Mouse (Mus musculus) retina, adult 2 months (tissue): ENCODE results near the gene Tor3a.

Source experiments
- DNase-seq: peaks from one replicate; pipeline ENCODE4 v3.0.0-alpha.2; 2012; ENCODE audit warnings: low read depth, low spot score

The Tor3a gene

DNA sequence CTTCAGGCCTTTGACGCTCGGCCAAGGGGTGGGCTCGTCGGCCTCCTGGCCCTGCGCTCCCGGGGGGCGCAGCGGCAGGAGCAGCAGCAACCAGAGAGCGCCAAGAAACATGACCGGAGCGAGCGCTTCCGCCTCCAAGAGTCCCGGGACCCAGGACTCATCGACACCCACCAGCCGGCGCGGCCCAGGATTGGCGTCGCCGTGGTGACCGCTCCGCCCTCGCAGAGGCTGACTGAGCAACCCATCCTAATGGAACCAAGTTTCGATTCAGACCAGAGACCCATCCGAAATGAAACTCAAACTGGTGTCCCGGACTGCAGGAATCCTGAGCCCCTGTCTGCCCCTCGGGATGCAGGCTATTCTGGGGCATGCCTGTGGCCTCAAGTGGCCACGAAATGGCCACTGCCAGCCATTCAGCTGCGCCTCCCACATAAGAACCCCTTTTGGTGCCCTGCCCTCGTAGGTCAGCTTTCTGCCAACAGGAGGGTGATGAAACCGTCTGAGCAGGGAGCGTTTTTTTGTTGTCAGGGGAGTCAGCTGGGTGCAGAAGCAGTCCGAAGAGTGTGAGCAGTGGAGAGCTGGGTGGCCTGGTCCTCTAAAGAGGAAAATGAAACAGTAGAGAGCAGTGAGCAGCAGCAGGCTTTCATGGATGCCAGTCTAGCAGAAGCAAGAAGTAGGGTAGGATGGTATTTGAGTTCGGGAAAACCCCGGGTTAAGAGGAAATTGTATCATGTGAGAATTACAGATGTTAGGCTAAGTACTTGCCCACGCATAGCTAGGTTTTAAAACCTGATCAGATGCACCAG, at the start of gene Tor3a:
Gene Tor3a, minus strand, starts transcription at position 162 of the 806 bp plus-strand sequence.
- no peak for DNase-seq

DNA sequence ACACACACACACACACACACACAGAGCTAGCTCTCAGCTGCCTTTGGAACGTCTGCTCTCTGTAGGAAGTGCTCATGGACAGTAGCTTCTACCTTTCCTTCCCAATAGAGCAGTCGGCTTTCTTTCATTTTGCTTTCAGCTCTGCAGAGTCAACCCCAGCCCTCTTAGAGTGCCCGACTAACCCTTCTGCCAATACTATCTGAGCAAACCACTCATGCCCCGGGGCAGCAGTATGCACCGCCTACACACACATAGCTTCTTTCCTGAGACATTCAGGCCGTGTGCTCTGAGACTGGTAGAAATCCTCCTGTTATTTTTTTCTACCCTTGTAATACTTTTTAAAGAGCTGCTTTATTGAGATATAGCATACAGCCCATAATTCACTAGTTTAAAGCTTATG, 47.9 kb upstream of the Tor3a start:
- no peak for DNase-seq

DNA sequence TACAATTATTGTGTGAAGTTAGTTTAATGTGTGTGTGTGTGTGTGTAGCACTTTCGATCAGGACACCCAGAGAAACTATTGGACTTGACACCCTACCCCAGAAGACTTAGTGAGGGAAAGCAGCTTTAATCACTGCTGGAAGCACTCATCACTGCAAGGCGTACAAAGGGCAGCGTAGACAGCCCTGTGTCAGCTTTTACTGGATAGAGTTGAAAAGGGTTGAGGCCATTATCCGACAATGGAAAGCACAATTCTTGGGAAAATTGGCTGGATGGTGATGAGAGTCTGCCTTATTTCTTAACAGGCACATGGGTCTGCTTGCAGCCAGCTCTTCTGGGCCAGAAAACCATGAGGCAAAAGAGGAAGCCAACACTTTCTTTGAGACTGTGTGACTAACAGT, 45.9 kb upstream of the Tor3a start:
- DNase-seq: no peak

DNA sequence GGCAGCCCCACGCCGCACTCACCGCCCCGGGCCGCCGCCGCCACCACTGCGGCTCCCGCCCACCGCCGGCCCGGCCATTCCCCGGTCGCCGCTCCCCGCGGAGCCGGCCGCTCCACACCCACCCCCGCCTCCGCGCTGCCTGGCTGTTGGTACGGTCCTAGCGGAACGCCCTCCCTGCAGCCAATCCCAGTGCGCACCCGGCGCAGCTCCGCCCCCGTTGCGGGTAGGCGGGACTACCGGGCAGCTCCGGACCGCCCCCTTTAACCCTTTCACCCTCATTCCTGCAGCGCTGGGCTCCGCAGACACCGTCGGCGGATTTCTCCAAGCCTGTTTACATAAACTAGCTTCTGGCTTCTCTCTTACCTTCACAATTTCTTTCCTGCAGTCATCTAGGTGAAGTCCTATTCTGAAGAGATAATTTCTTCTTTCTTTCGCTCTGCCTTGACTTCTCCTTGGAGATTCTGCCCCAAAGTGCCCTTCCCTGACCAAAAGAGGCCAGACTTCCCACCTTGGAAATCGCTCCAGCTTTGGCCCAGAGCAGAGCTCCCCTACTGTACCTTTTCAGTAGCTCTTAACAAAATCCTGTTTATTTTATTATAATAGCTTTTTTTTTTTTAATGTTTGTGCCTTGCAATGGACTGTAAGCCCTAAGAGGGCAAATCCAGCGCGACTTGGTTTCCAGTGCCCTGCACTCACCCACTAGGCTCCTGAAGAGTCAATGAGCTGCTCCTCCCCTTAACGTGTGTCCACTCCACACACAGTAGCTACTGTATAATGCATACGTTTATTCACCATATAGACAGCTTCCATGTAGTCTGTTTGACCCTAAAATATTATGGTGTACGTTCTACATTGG, 45.0 kb upstream of the Tor3a start, which contains the start of gene Fam20b:
Gene Fam20b, minus strand, starts transcription at position 137 of the 856 bp plus-strand sequence.
- DNase-seq: peak; percentile 84

DNA sequence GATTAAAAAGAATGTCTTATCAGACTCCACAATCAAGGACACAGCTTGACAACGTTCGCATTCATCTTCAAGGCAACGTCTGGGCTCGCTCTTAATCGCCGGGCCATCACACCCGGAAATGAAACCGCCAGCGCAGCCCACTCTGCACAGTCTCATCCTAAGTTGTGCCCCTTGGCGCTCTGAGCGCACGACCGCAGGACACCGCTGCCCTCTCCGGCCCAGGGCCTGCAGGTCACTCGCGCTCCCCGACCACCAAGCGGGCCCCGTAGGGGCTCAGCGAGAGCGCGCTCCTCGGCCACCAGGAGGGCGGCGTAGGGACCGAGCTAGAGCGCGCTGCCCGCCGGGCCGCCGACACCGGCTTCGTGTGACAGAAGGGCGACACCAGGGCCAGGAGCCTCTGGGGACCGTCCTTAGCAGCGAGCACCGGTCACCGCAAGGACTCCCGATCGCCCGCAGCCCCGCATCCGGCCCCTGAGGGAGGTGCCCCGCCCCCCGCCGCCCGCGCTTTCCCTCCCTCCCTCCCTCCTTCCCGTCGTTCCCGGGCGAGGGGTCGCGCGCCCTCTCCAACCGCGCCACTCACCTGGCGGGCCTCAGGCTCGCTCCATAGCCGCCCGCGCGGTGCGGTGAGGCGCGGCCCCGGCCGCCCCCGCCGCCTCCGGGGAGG, 44.3 kb upstream of the Tor3a start:
- peak; percentile 36 for DNase-seq

DNA sequence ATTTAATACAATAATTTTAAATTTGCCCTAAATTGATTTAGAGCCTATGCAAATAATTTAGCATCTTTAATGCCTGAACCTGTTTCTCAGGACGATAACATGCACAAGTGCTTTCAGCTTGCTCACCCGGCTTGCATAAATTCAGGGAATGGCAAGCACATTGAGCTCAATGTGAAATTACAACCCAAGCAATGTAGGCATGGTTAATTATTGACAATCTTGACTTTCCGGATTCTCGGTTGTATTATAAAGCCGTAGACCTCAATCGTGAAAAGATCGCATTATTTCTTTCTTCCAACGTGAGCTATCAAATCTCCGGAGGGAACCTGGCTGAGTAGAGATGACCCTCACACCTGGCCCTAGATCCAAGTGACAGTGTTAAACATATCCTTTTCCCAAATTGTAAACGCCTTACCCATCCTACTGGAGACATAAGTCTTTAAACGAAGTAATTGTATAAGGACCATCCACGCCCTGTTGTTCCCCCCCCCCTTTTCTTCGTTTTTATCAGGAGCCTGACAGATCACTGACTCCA, 43.7 kb upstream of the Tor3a start:
- DNase-seq: no peak

DNA sequence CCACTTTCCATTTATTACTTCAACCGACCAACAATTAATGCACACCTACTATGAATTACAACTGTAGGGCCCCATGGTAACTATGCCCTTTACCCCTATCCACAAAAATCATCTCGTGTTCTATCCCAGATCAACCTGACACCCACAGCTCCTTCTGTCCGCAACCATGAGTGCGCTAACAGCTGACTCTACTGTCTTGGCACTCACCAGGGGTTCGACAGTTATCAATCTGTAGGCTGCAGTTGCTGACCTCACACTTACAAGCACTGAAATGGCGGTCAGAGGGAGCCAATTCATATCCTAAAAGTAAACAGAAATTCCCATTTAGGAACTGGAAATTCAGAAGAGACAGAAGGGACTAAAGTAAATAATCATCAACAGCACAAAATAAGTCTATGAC, 42.5 kb upstream of the Tor3a start:
- DNase-seq: no peak

DNA sequence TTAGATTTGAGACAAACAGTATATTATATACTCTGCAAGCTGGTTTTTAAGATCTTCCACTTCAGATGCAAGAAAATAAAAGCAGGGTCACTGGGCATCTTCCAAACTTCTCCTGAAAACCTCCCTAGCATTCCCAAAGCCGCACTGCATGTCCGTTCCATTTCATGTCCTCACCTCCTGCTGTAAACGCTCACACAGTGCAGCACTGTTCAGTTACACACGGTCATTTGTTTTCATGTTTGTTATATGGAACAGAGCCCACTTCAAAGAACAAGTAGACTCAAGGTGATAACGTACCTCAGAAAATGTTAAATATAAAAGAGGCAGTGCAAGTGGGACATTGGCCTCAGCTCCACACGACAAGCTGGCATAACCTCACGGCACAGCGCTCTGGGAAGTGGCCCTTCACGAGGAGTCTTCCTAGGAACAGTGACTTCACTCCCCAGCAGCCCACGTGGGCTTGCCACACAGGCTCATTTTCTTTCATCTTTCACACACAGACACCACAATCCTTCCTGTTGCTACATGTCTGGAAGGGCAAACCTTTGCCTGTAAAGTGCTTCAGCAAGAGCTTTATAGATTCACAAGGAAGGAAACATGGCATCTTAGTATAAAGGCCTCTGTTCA, 36.4 kb upstream of the Tor3a start:
- DNase-seq: no peak

DNA sequence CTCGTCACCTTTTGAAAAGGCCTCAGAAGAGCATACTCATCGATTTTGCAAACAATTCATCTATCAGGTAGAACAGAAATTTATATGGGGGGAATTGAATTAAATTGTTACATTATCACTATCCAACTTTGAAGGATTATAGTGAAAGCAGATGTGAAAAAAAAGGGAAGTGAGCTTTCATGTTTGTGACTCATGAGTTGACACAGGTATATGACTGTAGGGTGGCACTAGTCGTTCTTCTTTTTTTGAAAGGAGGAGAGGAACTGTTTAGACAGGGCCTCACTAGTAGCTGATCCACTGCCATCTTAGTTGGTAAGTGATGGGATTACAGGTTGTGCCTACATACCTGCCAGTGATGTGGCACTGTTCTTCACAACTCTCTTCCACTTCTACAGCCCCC, 34.5 kb upstream of the Tor3a start:
- no peak for DNase-seq

DNA sequence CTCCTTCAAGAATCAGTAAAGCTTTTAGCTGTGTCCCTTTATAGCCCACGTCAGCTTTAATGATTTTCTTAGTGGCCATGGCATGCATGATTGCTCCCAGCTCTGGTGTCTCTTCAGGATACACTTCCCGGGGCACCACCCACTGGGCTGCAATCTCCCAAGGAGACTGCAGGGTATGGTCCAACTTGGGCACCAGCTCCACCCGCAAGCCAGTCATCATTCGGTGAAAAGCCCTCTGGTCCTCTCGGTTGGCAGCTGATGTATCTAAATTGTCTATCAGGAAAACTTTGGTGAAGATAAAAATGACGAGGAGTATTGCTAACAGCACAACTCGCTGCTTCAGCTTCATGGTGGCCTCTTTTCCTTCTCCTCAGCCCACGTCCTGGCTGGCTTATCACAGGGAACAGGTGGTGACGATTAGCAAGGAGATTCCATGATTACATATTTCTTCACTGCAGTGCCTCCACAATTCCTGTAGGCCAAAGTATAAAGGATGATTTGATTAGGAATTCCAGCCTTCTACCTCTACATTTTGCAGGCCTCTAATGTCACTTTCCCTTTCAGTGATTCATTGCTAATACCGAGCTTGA, 31.6 kb upstream of the Tor3a start:
- DNase-seq: no peak

DNA sequence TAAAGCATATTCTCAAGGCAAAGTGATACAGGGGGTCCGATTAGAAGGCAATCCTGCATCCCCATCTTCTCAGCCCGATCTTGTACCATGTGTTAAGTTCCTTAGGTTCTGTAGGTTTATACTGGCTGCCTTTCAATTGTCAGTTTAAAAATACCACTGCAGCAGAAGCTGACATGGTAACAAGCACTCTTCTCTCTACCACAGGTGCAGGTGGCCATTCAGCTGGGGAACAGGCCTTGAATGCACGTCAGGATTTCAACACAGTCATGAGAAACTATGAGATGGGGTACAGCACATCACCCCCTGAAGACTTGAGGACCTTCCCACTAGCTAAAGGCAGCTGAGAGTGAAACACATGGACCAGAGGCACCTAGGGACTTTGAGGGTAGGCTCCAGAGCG, 29.3 kb upstream of the Tor3a start:
- DNase-seq: no peak

DNA sequence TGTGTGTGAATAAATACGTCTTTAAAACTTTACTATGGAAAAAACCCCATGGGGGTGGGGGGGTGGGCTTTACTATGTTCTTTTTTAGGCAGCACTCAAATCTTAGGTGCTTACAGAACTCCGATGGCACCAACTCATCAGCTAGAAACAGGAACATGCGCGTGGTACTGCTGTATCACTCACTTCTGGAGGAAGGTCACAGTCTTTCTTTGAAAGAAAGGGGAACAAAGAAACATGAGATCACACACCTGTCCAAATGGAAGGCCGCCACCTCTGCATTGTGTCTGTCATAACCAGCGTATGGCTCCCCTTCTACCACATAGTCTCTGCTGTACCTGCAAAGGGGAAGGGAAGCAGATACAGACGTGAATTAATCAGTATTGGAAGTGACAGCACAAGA, 28.0 kb upstream of the Tor3a start:
- no peak for DNase-seq

DNA sequence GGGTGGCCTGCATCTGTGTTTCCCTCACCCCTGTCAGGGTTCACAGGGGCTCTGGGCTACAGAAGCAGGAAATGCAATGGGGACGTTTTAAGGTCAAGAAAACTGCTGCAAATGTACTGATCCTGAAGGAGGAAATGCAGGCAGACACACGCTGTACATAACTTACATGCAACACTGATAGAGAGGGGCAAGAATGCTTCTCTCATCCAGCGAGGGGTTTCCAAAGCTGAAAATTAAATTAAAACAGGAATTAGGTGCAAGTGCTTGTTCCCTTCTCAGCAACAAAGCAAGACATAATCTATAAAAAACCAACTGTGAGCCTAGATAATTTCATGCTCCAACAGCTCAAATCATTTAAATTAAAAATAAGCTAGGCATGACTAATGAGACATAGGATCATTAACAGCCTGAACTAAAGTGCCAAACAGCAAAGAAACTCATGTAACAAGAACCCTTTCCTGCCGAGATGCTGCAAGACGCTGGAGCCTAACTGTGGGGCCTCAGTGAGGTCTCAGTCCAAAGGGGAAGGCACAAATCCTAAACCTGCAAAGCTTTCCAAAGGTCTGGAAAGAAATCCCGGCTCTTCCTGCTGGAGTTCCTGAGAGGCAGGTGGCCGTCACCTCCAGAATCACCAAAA, 12.0 kb upstream of the Tor3a start:
- no peak for DNase-seq

DNA sequence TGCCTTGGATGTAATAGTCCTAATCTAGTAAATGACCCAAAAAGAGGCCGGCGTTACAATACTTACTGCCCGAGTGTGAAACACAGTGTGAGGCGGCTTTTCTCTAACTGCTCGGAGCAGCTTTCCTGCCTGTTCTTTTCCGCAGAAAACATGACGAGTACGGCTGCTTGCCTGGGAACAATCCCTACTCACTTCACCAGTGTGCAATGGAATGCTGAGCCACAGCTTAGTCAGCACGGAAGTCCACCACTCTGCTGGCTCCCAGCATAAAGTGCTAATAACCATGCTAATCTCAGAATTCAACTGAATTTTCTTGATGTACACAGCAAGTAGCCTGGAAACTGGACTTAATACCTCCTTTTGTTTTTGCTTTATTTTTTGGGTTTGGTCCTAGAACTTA, 5.4 kb upstream of the Tor3a start:
- no peak for DNase-seq

DNA sequence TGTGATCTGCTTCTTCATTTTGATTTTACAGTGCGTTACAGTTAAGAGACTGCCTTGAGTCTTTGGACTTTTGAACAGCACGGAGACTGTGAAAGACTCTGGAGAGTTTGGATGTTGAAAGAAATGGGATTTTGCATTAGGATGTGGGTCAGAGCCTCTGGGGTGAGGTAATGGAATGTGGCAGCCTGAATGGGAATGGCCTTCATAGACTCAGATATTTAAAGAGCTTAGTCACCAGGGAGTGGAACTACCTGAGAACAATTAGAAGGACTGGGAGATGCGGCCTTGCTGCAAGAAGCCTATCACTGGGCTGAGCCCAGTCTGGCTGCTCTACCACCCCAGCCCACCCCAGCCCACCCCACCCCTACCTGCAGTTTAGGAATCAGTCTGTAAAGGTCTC, 3.1 kb upstream of the Tor3a start:
- no peak for DNase-seq

DNA sequence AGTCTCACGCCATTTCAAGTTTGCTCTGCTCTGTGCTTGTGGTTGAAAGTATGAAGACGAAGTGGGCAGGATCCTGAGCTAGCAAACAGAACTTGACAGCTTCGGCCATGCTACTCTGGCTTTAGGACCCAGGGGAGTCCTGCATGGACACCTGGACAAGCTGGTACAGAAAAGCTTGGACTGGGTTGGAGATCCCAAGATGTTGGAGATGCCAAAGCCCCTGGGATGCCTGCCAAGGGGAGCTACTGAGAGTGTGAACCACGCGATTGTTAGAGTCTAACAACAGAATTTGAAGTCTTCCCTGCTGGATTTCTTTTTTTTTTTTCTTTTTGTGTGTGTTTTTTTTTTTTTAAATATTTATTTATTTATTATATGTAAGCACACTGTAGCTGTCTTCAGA, 2.4 kb upstream of the Tor3a start:
- DNase-seq: no peak

DNA sequence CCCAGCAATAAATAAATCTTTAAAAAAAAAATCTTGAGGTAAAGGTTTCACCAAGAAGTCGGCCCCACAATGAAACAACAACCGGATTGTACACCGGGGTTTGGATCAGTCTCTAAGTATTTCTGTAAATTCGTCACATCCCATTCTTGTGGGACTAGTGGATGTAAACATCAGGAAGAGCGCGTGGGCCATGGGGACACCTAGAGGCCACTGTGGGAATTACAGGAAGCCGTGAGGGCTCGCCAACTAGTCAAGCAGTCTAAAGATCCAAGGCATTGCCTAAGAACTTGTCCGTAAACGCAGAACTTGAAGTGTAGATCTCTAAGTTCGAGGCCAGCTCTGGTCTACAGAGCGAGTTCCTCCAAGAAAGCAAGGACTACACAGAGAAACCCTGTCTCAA, 2.0 kb upstream of the Tor3a start:
- no peak for DNase-seq

DNA sequence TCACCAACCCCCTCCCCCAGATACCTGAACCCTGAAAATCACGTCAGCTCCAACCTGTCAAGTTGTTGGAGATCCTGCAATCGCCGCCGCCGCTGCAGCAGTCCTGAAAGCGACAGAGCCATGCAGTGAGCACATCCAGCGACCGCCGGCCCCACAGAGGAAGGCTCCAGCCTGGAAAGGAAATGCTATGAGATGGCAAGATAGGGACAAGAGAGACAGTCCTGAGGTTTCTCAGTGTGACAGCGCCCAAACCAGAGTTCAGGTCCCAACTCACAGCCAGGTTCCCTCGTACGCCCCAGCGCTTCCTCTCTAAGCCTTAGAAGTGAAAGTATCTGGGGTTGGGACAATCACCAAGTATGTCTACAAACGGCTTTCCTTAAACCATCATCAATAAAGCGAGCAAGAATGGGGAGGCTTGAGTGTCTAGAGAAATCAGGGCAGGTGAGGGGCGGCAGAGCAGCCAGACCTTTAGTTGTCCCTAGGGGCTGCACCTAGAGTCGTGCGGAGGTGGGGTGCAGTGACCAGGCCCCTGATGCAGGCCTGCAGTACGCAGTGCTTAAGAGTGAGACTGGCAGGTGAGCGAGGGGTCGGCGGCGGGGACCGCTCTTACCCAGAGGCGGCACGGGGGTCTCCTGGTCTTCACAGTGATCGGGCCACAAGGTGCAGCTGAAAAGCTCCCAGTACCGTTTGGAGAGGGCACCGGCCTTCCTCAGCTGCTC, 521 bp downstream of the Tor3a start:
- no peak for DNase-seq

DNA sequence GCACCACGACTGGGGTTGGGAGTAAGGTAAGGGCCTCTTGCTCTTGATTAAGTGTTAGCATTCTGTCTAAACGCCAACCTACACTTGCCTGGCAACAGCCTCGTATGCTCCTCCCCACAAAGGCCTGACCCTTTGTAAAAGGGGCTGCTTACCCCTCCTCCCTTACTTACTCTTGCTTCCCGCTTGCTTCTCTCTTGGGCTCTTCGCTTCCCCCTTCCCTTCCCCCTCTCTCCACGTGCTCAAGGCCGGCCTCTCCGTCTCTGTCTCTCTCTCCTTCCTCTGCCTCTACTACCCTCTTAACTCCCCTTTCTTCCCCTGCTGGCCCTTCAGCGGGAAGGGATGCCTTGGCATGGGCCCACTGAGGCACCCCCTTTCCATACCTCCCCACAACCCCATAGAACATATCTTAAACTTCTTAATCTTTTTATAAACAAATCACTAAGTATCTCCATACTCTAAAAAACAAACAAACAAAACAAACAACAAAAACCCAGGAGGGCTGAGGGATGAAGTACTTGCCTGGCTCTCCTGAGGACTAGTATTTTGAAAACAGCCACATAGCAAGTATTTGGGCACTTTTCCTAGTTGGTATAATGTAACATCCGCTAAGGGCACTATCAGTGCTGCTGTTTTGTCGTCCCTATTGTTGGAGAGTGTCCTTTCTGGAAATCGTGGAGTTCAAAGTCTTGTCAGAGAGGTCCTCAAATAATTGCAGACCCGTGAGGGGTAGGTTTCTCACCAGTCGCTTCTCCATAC, 1.3 kb downstream of the Tor3a start:
- DNase-seq: no peak
